Mouse (Mus musculus): Measurements from ENCODE around the gene Maco1.

DNA sequence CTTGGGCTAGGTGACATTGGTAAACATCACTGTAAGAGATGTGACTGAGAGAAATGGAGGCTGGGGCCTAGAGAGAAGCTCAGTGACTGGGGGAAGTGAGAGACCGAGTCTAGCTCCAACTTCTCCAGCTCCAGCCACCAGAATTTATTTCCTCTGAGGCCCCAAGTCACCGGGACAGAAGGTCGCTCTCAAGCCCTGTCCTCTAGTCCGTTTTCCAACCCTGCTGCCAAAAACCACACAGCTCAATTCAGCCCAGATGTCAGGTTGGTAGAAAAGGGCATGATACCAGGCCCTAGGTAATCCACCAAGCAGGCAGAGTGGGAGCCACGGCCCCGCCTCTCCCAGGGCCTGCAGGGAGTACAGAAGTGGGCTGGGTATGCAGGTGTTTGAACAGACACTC lies 55.5 kb downstream of the Maco1 start:
- TF ChIP-seq GATA1 (IDR thresholded peaks at IDR 0.05; ENCODE audit: low read length) (no peak), TAL1 (IDR thresholded peaks at IDR 0.05; ENCODE audit: low read length) (no peak)

Data from erythroblast, embryonic 14.5 days (primary cell).